Mouse (Mus musculus): ENCODE measurements around the gene Enpp4.

The Enpp4 gene

GRCm38 (mm10) chr17:44090916-44091315 is 14.7 kb downstream of the Enpp4 start:
- DNase-seq (ENCODE audit: low spot score) = no peak

DNA sequence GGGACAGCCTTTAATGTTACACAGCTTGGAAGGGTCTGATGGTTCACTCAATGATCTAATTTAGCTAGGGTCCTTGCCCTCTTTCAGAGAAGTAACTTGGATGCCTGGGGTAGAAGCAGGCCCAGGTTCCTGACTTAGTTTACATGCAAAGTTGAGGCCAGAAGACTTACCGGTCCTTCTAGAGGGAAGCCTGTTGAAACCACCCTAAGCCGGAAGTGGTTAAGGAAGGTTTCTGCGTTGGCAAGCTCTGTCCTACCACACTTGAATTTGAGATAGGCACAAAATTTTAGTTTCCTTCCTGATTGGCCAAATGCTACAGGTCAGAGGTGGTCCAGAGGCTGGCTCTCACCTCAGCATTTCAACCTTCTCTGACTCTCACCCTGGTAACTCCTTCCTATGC is 17.4 kb downstream of the Enpp4 start:
- no peak for DNase-seq (ENCODE audit: low spot score)

GRCm38 (mm10) chr17:44083156-44083555 is 22.5 kb downstream of the Enpp4 start:
- no peak for DNase-seq (ENCODE audit: low spot score)

DNA sequence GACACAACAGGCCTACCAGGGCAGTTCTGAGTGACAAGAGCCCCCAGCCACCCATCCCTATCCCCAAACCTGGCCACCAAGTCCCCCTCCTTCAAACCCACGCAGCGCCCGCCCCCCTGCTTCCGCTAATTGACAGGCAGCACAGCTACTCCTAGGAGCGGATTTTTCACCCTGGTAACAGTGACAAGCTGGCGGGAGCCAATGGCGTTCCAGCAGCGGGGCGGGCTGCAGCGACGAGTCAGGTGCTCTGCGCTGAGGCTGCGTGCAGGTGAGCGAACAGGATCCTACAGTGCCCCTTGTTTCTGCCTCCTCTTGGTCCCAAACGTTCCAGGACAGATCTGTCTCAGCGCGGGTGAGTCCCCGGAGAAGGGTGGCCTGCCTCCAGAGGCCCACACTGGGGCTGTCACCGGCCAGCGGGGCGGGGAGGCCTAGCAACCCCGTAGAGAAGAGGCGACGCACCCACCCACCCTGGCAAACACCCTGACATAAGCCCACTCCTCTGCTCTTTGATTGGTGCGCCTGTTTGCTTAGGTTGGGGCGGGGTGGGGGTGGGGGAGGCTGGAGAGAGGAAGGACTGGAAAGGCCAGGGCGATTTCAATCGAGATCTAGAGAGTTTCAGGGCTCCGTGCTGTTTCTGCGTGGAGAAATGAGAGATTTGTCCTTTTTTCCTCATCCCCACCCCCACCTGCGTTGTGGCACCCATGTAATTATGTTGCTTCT is 26.8 kb downstream of the Enpp4 start, which contains the start of gene Enpp5:
Enpp5 (plus strand) TSS at position 183 of the 720 bp plus-strand sequence.
- peak; percentile 84 for DNase-seq (ENCODE audit: low spot score)

DNA sequence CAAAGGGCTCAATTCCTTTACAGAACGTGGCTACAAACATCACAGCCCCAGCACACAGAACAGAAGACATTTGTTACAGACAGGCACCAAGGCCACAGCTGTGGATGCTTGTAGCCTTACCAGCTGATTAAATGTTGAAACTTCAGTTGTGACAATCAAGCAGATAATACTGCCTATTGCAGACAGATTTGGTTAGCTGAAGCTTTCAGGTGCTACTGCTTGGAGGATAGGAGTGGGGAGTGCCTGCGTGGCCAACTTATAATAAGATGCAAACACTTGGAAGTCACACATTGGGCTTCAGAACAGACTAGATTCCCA is 27.8 kb downstream of the Enpp4 start:
- no peak for DNase-seq (ENCODE audit: low spot score)

GRCm38 (mm10) chr17:44077146-44077842 is 28.3 kb downstream of the Enpp4 start:
- DNase-seq (ENCODE audit: low spot score) = peak; percentile 59

DNA sequence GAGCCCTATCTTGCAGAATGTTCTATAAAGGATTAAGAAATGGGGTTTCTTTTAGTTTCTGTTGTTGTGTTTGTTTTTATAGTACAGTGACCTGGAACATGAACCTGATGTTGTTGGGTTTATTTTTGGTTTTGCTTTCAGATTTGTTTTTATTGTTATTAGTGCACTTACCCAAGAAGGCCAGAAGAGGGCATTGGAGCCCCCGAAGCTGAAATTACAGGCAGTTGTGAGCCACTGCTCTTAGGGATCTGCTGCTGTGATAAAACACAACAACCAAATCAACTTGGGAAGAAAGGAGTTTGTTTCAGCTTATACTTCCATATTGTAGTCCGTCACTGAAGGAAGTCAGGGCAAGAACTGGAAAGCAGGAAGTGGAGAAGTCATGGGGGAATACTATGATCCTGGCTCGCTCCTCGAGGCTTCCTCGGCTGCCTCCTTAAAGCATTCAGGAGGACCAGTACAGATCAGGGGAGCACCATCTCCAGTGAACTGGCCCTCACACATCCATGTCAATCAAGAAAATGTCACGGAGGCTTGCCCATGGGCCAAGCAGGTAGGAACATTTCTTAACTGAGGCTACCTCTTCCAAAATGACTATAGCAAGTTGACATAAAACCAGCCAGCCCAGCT is 29.4 kb downstream of the Enpp4 start:
- no peak for DNase-seq (ENCODE audit: low spot score)

- no peak for DNase-seq (ENCODE audit: low spot score)
Observed at GRCm38 (mm10) chr17:44075601-44076000, 30.0 kb downstream of the Enpp4 start.

- no peak for DNase-seq (ENCODE audit: low spot score)
Observed at GRCm38 (mm10) chr17:44071680-44072079, 33.9 kb downstream of the Enpp4 start.

DNA sequence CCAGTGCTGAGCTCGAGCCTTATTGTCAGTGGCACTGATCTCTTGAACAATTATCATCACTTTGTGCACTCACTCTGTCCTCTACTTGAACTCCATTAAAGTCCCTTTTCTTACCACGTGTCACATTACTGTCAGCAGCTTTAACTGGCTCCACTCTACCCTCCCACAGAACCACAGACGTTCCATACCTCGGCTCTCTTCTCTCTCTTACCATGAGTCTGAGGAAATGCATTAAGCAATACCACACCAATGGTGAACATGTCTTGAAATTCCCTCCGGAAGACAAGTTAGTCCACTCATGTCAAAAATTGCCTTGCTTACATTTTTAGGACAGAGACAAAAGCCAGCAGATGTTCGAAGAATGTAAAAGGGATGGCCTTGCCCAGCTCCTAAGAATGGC is 36.7 kb downstream of the Enpp4 start:
- no peak for DNase-seq (ENCODE audit: low spot score)

GRCm38 (mm10) chr17:44061289-44061890 is 44.2 kb downstream of the Enpp4 start:
- no peak for DNase-seq (ENCODE audit: low spot score)

- DNase-seq (ENCODE audit: low spot score) = no peak
Observed at GRCm38 (mm10) chr17:44060781-44061180, 44.8 kb downstream of the Enpp4 start.

DNA sequence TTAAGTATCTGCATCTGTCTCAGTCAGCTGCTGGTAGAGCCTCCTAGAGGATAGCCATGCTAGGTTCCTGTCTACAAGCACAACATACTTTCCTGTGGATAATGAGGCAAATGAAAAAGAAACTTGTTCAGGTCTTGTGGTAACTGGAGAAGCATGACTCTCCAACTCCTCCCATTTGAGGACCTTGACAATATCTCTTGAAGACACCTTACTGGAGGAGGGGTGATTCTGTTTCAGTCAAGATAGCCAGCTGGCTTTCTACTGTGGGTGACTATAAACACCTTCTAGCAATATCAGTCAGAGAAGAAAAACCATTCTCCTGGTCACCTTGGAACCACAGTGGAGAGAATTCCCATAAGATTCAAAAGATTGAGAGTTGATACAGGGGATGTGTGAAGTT is 47.5 kb downstream of the Enpp4 start:
- no peak for DNase-seq (ENCODE audit: low spot score)

DNA sequence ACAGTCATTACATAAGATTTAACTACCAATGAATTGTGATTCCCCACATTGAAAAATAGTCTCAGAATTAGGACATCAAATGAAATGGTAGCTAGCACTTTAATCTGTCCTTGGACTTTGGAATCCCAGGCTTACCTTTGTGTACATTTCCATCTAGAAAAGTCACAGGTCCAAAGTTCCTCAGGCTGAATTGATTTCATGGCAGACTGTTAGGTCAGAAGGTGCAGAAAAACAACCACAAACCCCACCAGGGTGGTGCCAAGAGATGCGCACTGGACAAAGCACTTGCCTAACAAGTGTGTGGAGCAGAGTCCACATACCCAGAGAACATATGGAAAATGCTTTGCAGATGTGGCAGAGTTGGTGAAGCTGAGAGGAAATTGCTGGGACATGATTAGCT is 48.5 kb downstream of the Enpp4 start:
- no peak for DNase-seq (ENCODE audit: low spot score)

GRCm38 (mm10) chr17:44053427-44053826 is 52.2 kb downstream of the Enpp4 start:
- no peak for DNase-seq (ENCODE audit: low spot score)

Data from testis, postnatal 10 days (tissue).